Mouse (Mus musculus): ENCODE data around the gene Etnk1.
"Not testable (repeated sequence)": the region's sequence is repeated elsewhere in the genome, so short reads cannot be mapped to it uniquely, and the experiment has no call there.

The Etnk1 gene

DNA sequence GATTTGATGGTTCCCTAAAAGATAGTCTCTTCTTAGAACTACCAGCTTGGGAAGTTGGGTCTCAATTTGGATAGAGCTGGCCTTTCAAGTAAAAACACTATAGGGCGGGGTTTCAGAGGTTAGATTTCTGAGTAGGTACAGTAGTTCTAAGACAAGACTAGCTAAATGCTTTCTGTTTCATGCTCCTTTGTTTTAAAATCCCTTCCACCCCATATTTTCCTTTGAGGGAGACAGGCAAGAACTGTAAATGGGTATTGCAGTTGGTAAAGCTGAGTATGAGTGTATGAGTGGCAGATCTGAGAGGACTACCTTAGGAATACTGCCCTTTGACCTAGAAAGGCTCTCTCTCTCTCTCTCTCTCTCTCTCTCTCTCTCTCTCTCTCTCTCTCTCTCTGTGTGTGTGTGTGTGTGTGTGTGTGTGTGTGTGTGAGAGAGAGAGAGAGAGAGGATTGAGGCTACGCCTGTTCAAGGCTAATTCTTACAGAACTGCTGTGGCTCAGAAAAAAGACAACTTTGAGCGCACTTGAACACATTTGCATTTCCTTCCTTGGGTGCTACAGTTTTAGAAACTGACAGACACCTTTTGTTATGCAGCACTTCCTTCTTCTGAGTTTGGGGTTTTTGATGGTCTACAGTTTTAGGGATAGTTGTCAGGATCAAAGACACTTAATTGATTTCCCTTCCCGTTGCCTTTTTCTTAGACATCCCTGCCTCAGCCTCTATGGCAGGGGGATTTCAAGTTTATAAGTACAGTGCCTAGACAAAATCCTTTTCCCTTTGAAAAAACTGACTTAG, 3.3 kb downstream of the Etnk1 start:
- DNase-seq (ENCODE audit: low spot score in 2 of 2): no peak

DNA sequence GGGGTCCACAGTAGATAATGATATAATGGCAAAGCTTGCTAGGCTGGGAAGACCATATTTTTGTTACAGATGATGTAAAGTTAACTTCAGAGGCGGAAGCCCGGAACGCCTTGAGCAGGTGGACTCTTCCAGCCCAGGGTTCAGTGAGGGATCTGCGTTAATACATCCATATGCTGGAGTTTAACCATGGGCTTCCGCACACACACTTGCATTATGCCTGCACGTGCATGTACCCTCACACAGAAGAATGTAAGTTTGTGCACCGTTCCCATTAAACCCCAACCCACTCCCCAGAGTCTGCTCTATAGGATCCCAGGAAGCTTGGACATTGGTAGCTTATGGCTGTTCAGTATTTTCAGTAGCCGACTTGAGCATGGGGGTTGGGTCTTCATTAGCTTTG, 4.0 kb downstream of the Etnk1 start:
- no peak for DNase-seq (ENCODE audit: low spot score in 2 of 2)

DNA sequence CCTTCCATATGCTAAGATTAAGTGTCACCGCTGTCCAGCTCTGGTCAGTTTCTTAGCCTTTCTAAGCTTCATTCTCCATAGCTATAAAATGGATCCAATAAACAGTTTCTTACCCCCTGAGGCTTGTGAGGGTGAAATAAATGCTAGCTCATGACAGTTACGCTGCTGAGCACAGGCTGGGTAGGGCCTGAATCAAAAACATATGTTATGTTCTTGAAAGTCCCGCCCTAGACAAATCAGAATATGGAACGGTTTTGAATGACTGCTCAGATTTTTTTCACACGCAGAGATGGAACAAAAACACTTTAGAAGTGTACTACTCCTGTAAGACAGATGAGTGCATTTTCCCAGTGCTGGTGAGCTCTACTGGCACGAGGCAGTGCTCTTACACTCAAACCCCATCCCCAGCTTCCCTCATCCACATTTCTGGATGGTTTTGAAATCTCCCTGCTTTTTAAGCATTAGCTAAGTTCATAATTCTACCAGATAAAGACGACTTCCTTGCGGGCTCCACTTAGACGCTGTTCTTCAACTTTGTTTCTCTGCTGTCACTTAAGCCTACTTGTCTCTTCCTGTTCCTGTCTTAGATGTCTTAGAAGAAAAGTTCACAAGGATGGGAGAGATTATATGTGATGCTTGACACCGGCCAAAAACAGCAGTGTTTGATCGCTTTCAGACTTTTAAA, 4.9 kb downstream of the Etnk1 start:
- no peak for DNase-seq (ENCODE audit: low spot score in 2 of 2)

DNA sequence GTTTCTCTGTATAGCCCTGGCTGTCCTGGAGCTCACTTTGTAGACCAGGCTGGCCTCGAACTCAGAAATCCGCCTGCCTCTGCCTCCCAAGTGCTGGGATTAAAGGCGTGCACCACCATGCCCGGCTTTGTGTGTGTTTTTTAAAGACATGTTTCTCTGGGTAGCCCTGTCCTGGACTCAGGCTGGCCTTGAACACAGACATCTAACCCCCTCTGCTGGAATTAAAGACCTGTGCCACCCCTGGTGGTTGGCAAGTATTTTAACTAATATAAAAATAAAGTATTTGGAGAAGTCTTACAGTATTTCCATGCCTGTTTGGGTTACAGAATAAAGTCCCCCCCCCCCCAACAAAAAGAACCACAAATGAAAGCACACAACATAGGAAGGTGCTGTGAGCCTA, 5.7 kb downstream of the Etnk1 start:
- not testable (repeated sequence) for DNase-seq (ENCODE audit: low spot score in 2 of 2)

DNA sequence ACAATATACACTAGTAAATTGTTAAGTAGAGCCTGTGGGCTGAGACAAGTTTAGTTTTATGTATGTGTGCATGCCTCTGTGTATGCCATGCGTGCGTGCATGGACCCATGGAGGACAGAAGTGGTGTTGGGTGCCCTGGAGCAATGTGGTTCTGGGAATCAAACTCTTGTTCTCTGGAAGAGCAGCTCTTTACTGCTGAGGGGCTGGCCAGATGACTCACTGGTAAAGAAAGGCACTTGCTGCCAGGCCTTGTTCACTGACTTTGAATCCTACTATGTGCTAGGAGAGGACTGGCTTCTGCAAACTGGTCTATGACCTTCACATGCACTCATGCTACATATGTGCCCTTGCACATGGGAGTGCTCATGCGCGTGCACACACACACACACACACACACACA, 7.2 kb downstream of the Etnk1 start:
- DNase-seq (ENCODE audit: low spot score in 2 of 2): no peak

DNA sequence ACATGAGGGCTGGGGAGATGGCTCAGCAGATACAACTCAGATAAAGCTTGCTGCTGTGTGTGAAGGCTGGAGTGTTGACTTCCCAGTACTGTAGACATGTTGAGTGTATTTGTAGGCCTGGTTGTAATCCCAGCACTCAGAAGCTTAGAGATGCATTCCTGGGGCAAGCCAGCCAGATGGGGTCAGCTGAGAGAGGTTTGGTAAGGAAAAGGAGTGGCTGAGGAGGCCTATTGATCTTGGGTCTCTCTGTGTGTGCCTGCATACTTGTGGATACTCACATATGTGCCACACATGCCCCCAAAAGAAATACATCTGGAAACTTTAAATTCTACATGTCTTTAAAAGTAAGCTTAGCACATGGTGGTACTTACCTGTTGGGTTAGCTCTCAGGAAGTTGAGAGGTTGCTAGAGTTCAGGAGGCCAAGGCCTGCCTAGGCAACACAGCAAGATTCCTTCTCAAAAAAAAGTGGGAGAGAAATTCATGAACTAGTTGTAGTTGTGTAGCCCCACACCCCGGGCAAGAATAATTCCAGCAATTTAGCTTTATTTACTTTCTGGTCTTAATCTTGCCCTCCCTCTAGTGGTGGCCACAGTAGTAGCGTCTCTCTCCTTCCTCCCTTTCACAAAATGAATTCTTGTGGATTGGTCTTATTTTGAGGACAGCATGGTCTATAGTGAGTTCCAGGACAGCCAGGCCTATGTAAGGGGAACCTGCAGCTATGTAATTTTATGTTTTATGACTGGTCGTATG, 8.1 kb downstream of the Etnk1 start:
- DNase-seq (ENCODE audit: low spot score in 2 of 2): no peak

DNA sequence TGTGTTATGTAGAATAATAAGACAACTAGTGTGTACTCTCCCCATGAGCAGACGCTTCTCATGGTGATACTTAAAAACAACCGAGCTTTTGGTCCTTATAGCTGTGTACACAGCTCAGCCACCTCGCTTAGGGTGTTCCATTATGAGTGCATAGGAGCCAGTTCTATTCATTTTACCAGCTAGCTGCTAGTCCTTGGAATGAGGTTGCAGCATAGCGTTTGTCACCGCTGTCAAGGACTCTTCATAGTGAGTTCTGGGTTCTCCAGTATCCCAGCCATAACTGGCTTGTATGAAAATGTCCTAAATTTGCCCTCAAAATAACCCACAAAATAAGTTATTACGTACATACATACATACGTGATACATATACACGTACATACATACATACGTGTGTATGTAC, 9.1 kb downstream of the Etnk1 start:
- DNase-seq (ENCODE audit: low spot score in 2 of 2): no peak

DNA sequence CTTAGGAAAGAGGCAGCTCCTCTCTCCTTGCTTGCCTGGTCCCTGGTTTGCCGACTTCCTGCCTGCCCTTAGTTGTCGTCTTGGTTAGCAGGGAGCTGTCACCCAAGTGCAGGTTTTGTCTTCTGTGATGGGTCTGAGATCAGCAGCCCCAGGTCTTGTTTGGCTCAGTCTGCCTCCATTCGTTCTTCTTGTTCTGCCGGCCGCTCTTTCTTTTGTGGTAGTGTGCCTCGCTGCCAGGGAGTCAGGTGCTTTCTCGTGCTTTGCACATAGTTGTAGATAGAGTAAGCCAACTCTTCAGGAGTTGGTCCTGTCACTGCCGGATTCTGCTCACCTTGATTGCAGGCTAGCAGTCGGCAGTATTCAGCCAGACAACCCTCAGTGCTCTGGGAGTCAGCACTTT, 9.6 kb downstream of the Etnk1 start:
- DNase-seq (ENCODE audit: low spot score in 2 of 2): no peak

DNA sequence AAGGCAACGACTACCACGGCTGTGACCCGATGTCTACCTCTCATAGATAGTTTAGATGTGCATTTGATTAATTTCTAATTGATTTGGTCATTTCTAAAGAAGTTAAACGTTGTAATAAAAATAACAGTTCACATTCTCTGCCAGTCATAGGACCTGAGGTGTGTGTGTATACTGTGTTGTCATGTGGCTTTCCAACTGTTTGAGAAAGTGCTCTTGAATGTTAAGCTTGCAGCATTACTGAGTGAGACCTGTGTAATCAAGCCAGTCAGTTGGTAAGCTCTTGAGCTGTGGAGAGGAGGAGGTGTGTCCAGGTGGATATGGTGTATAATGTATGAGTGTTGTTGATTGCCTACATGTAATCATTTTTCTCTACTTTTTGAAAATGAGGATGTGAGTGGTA, 12.2 kb downstream of the Etnk1 start:
- DNase-seq (ENCODE audit: low spot score in 2 of 2): no peak

DNA sequence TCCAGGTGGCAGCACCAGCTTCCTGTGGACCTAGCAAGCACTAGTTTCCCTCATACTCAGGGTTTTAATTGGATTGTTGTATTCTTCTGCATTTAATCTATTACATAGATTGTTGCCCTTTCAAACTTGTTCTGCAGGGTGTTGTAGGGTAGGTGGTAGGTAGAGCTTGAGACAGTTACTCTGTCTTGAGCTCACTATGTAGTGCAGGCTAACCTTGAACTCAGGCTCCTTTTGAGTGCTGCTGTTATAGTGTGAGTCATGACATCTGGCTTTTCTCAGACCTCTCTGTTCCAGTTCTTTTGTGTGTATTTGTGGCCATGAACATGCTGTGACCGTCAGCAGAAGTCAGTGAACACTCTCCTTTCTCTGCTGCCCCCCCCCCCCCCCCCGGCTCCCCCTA, 12.7 kb downstream of the Etnk1 start:
- DNase-seq (ENCODE audit: low spot score in 2 of 2): no peak

DNA sequence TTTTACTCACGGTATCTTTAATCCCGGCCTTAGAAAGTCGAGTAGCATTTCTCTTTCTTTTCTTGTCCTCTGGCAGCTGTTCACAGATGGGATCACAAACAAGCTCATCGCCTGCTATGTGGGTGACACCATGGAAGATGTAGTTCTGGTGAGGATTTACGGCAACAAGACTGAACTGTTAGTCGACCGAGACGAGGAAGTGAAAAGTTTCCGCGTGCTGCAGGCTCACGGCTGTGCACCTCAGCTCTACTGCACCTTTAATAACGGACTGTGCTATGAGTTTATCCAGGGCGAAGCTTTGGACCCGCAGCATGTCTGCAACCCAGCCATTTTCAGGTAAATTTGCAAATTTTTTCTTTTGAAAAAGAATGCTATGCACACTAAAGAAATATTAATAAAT, 13.5 kb downstream of the Etnk1 start:
- DNase-seq (ENCODE audit: low spot score in 2 of 2): no peak

DNA sequence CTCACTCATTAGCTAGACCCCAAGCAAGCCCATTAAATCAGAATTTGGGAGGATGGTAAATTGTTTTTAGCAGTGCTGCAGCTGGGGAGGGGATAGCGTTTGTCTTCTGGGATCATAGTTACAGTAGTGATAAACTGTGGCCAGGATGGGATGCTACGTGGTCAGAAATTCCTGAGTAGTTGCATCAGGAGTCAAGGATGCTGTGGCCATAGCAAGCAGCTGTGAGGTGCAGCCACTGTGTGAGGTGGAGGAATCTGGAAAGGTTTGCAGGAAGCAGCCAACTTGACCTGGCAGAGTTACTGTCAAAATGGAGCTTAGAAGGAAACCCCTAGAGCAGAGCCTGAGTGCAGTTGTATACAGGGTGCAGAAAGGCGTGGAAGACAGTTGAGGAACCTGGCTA, 17.1 kb downstream of the Etnk1 start:
- DNase-seq (ENCODE audit: low spot score in 2 of 2): no peak

DNA sequence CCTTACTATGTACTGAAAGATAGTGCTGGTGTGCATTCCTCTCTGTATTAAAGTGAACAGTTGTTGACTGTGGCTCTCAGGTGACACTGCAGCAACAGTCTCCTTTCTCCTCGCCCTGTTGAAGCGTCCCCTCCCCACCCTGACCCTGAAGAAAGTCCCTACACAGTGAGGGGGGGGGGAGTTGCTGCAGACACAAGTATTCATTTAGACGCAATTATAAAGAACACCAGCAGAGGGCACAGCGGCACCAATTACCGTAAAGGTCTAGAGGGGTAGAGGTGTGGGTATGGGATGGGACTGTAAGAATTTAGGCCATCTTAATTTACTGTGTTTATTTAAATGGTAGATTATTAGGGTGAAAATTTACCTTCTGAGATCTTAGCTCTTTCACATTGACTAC, 17.7 kb downstream of the Etnk1 start:
- DNase-seq (ENCODE audit: low spot score in 2 of 2): no peak

DNA sequence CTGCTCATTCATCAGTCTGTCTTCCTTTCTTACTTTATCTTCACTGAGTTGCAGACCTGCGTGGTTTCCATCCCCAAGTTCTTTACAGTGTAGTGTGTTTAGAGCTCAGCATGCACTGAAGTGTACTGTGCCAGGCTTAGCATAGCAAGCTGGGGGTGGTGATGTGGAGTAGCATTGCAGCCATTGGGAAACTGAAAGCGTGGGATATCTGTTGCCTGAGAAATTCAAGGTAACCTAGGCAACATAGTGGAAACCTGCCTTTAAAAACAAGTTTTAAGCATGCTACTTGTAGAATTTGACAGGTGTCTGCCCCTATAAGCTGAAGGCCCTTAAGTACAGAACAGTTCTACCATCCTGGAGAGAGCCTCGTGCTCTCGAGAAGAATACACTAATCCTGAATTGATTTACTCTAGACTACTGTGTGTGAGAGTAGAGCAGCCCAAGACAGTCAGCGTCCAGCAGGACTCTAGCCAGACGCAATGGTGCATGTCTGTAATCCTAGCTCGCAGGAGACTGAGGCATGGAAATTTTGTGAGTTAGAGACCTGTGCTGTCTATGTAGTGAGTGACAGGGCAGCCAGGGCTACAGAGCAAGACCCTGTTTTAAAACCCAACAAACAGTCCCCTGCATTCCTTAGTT, 23.9 kb downstream of the Etnk1 start:
- no peak for DNase-seq (ENCODE audit: low spot score in 2 of 2)

DNA sequence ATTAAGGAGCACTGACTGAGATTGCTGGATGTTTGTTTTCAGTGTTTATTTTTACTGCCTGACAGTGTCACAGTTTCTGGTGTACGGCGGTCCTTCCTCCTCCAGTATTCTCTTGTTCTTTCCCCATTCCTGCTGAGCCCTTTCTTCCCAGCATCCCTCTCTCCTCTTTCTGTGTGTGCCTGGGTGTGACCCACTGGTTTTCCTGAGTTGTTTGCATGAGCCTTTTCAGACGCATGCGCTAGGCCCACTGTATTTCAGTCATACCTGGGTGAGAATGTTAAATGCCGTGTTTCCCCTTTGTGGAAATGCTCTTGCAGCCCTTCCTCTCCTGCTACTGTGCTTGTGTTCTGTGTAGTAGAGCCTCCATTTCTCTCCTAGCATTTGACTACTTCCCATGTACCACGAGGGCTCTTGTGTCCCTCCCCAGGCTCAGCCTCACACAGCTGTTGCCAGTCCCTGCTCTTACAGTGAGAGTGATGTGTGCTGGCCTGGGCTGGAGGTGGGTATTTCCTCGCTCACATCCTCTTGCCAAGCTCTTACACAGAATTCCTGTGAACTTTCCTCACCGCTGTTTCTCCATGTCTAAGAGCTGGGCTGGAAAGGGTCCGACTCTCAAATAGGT, 24.6 kb downstream of the Etnk1 start:
- no peak for DNase-seq (ENCODE audit: low spot score in 2 of 2)

DNA sequence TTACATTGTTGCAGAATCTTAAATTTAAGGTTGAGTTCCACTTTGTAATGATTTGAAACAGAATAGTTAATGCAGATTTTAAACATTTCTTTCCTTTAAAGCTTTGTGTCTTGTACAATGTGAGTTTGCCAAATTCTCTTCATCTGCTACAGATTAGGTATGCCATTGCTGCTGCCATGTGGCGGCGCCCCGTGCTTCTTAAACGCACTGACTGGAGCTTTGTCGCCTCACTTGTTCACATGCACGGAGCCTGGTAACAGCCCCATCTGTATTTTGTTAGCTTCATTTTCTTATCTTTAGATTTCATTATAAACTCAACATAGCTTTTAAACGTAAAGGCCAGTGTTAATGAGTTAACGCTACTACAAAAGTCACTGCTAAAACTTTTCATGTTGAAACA, 25.7 kb downstream of the Etnk1 start:
- DNase-seq (ENCODE audit: low spot score in 2 of 2): no peak

DNA sequence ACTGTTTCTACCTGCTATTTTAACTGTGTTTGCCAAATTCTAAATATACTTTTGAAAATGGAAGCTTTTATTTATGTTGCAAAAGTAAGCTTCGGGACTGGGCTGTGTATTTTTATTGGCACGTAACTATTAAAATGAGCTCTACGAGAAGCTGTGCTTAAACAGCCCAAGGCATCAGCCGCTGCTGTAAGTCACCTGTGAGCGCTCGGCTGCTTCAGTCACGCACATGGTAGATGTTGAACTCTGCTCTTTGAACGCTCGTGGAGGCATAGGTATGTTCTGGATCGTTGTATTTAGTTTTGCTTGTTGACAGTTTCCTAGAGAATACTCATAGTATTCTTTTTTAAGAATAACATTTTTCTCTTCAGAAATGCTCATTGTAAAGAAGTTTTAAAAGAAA, 26.1 kb downstream of the Etnk1 start:
- DNase-seq (ENCODE audit: low spot score in 2 of 2): no peak

DNA sequence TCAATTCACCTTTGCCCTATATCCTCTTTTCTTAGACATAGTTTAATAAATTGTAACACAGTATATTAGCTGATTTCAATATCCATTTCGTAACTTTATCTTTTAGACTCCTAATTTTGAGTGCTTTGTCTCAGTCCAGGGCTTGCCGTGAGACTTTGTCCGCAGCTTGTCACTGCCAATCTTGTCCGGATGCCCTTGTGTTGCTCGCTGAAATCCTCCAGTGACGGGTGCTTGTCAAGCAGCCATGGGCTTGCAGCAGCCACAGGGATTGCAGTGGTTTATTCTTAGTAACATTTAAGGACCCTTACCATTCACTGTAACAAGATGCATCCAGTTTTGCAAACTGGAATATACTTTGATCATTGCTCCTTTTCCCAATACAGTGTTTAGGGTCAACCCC, 26.6 kb downstream of the Etnk1 start:
- DNase-seq (ENCODE audit: low spot score in 2 of 2): no peak

DNA sequence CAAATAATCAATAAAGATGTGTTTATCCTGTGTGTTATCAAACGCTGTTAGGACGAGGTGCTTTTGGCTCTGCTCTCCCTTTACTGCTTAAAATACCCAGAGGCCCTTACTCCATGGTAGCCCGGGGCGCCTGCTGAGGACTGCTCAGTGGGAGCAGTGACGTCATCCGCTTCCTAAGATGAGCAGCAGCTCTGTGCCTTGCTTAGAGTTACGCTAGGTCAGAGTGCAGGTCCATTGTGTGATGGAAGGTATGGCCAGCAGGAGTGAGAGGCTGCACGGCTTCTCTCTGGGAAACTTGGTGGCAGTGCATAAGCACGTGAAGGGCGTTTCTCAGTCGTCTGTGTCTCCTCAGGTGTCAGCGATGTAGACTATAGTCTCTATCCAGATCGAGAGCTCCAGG, 30.0 kb downstream of the Etnk1 start:
- no peak for DNase-seq (ENCODE audit: low spot score in 2 of 2)

DNA sequence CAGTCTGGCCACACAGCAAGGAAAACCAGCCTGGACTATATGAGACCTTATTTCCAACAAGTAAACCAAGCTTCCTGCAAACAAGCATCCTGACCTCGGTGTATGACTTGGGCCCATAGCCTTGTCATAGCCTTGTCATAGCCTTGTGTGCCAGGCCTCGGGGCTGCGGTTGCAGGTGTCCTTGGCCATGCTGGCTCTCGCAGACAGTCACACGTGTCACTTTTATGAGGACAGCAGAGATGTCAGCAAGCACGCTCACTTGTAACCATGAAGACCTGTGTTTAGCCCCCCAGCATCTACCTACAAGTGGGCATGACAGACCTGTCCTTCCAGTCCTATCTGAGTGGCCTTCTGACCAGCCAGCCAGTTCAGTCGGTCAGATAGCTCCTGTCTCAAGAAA, 31.4 kb downstream of the Etnk1 start:
- no peak for DNase-seq (ENCODE audit: low spot score in 2 of 2)

DNA sequence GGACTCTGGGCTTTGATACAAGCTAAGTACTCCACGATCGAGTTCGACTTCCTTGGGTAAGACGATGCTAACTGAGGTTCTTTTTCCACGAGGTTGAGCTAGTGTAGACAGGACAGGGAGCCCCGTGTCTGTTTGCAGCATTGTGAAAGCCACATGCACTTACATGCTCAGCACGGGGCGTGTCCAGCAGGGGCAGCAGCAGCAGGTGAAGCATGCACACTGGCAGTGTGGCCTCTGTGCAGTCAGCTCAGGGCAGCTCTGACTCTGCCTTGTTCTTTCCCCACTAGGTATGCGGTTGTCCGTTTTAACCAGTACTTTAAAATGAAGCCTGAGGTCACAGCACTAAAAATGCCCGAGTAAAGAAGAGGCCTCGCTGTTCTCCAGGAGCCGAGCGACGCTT, 36.1 kb downstream of the Etnk1 start:
- no peak for DNase-seq (ENCODE audit: low spot score in 2 of 2)

DNA sequence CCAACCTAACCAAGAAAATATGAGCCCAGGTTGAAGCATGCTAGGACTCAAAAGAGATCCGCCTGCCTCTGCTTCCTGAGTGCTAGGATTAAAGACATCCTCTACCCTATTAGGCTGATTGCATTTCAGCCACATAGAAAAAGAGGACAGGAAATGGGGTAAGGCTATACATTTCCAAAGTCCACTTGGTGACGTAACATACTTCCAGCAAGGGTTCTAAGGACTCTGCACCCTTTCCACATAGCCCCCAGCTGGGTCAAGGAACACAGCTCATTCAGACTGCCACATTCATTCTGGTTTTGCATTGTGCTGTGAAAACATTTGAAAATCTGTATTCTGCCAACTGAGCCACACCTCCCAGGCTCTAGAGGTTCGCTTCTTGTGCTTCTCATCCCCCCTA, 41.9 kb downstream of the Etnk1 start:
- no peak for DNase-seq (ENCODE audit: low spot score in 2 of 2)

All from urinary bladder, postnatal 4 days (tissue).